Mouse (Mus musculus): ENCODE results near the gene Abhd6. TPM values are rescaled to one million over a fixed set of nuclear protein-coding genes. Genes with fewer than 3 reads are reported as not detected.

The Abhd6 gene
- polyA plus RNA-seq, 1 experiment from 2014 or later, result 40.1 TPM

Other genes with a start within 250 kb of the Abhd6 start
- not detected in 2 replicates for gene Gm26661, start 211.3 kb upstream of the Abhd6 start, polyA plus RNA-seq (2015; fragmentation: Nextera tagmentation; extraction: Ambion mirVana)
- 6.8 and 14.6 TPM in 2 replicates for gene Flnb, start 184.9 kb upstream of the Abhd6 start, polyA plus RNA-seq (2015; fragmentation: Nextera tagmentation; extraction: Ambion mirVana)
- 0.28 TPM in 1 of 2 replicates, not detected in the other for gene Gm45521, start 45.6 kb upstream of the Abhd6 start, polyA plus RNA-seq (2015; fragmentation: Nextera tagmentation; extraction: Ambion mirVana)
- gene Dnase1l3, start 8.3 kb upstream of the Abhd6 start, polyA plus RNA-seq (2015; fragmentation: Nextera tagmentation; extraction: Ambion mirVana), result 0.08 and 1.6 TPM in 2 replicates
- 43.1 and 57.9 TPM in 2 replicates for gene Rpp14, start 77.5 kb downstream of the Abhd6 start, polyA plus RNA-seq (2015; fragmentation: Nextera tagmentation; extraction: Ambion mirVana)
- gene Pxk, start 95.3 kb downstream of the Abhd6 start, polyA plus RNA-seq (2015; fragmentation: Nextera tagmentation; extraction: Ambion mirVana), result 75.2 and 78.5 TPM in 2 replicates
- gene Pdhb, start 170.1 kb downstream of the Abhd6 start, polyA plus RNA-seq (2015; fragmentation: Nextera tagmentation; extraction: Ambion mirVana), result 296 and 297 TPM in 2 replicates
- gene Kctd6, start 211.2 kb downstream of the Abhd6 start, polyA plus RNA-seq (2015; fragmentation: Nextera tagmentation; extraction: Ambion mirVana), result 15.1 and 22.5 TPM in 2 replicates

All from neural tube, embryonic 15.5 days (tissue).